Mouse (Mus musculus) urinary bladder, postnatal 4 days (tissue): ENCODE results near the gene Lamb3.
A peak's percentile ranks its signal among the peaks of the same experiment; 100 is the strongest.

Experiments used
- DNase-seq, 2 experiments: peaks; one replicate each; pipeline ENCODE4 v3.0.0; 2021 to 2022; ENCODE audit warnings: low spot score in 2 of 2

Lamb3 gene

DNA sequence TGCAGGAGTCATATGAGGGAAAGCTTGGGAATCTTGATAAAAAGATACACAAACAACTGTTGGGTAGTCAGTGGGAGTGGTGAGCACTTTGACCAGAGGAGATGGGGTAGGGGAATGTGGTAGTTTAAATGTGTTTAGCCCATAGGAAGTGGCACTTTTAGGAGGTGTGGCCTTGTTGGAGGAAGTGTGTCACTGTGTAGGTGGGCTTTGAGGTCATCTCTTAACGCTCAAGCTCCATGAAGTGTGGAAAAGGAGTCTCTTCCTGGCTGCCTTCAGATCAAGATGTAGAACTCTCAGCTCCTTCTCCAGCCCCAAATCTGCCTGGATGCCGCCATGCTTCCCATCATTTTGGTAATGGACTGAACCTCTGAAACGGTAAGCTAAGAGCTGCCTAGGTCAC lies at the start of gene Lamb3:
Gene Lamb3, plus strand, starts transcription at position 197 of the 400 bp plus-strand sequence.
- no peak for DNase-seq

DNA sequence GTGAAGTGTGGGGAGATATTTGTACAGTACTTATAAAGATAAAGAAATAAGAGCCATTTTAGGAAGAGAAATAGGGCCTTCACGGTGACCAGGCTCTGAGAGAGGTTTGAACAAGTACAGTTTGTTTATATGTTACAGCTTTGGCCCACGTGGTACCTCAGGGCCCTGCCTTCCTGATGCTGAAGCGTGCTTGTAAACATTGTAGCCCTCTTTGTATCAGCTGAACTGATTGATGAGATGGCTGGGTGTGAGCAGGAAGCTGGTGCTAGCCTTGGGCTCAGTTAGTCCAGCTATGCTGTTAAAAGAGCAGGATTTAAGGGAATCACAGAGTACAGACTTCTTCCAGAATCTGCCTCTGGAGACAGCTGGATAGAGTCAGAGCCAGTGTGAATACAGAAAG lies 48.3 kb upstream of the Lamb3 start:
- DNase-seq: no peak

DNA sequence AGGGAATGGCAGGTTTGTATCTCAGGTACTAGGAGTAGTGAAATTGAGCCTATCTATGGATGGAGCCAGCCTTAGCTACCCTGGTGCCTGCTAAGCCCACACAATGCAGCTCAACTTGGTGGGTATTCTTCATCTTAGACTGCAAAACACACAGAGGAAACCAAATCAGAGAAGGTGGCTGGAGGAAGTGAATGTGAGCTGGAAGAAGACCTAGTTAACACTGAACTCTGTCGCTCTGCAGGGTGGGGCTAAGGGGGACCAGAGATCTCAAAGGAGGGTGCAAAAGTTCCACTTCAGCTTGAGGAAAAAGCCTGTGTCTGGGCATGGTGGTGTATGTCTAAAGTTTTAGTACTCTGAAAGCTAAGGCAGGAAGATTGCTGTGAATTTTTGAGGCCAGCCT lies 47.9 kb upstream of the Lamb3 start:
- DNase-seq: no peak

DNA sequence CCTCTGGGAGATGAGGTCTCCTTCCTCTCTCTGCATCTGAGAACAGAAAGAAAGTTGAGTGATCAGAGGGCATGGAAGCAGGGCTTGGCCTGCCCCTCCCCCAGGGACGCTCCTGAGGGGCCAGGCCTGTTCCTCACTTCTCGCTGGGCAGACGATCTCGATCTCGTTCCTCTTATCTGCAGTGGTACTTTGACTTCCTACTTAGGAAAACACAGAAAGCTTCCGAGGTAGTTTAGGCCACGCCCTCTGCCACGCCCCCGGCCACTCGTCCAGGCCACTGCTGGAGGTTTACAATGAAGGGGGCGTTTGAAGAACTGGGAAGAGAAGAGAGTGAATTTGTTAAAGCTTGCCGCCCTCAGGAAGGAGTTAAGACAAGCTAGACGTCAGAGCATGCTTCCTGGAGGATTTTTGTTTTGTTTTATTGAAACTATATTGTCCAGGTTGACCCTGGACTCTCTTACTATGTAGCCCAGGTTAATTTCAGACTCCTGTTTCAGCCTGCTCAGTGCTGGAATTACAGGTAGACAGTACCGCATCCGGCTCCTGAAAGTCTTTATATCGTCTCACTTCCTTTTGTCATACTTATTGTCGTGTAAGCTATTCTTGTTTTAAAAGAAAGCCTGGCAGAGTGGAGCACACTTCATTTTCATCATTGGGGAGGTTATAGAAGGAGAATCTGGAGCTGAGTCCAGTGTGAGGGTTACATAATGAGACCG lies 47.0 kb upstream of the Lamb3 start:
- peak in 1 of 2 experiments; percentile 44 for DNase-seq

DNA sequence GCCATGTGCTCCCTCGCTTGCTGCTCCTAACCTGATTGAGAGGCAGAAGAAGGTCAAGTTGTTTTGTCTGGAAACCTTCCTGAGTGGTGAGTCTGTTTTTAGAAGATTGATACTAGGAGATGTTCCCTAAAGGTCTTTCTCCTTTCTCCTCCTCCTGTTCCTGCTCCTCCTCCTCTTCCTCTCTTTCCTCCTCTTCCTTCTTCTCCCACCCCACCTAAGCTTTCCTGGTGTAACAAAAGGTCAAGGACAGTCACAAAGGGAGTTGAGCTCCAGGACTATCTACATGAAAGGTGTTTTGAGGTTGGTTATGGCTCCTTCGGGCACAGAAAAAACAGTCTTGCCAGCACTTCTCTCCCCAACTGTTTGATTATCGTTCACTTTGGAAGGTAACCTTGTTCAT lies 39.8 kb upstream of the Lamb3 start, which contains the start of gene A130010J15Rik:
Gene A130010J15Rik, plus strand, starts transcription at position 301 of the 400 bp plus-strand sequence.
- DNase-seq: no peak

- no peak for DNase-seq
Observed at GRCm38 (mm10) chr1:193169228-193169627, 38.3 kb upstream of the Lamb3 start.

DNA sequence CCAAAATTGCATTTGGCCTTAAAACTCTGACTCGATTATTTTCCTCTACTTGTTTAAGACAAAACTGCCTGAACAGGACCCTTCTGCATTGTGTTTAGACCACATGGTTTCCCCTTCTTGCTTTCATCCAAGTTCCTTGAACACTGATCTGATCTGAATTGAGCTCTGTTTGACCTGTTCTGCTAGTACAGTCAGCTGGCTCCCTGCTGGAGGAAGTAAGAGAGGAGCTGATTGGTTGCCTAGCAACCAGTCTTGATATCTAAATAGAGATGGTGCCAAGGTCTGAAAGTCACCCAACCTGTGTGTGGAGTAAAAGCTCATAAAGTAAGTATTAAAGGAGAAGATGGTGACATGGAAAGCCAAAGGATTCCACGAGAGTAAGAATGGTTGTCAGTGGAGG lies 37.6 kb upstream of the Lamb3 start:
- no peak for DNase-seq

GRCm38 (mm10) chr1:193172991-193173809 lies 34.3 kb upstream of the Lamb3 start:
- peak; percentile 92 for DNase-seq

DNA sequence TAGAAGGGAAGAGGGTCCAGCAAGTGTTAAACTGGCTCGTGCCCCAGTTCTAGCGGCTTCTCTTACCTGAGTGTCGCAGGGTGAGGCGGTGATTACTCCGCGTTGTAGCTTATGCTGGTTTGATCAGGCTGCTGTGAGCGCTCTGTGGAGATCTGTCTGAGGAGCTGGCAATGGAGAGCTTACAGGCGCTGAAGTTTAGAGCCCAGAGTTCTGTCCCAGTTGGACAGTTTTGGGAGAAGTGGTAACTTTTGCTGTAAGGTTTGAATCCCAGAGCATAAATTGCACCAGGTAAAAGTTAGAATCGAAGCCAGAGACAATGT lies 33.7 kb upstream of the Lamb3 start:
- no peak for DNase-seq

- DNase-seq: no peak
Observed at GRCm38 (mm10) chr1:193174143-193174733, 33.3 kb upstream of the Lamb3 start.

DNA sequence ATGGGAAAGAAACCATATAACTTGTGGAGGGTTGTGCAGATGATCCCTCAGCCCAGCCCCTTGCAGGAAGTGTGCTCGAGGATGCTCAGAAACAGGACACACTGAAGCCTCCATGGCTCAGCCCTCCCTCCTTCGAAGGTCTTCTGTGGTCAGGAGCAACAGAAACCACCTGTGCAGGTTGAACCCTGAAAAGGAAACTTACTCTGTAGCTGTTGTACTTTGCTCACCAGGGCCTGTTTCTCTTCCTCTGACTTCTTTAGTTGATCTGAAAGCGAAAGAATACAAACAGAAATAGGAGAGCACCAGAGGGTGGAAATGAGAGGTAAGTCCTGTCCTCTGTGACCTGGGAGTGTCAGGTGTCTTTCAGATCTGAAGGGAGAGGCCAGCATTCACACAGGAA lies 26.4 kb upstream of the Lamb3 start:
- no peak for DNase-seq

GRCm38 (mm10) chr1:193188257-193188656 lies 19.2 kb upstream of the Lamb3 start:
- no peak for DNase-seq

- DNase-seq: peak in 1 of 2 experiments; percentile 60
Observed at GRCm38 (mm10) chr1:193189151-193189621, 18.3 kb upstream of the Lamb3 start.

GRCm38 (mm10) chr1:193189771-193190170 lies 17.7 kb upstream of the Lamb3 start:
- DNase-seq: no peak

DNA sequence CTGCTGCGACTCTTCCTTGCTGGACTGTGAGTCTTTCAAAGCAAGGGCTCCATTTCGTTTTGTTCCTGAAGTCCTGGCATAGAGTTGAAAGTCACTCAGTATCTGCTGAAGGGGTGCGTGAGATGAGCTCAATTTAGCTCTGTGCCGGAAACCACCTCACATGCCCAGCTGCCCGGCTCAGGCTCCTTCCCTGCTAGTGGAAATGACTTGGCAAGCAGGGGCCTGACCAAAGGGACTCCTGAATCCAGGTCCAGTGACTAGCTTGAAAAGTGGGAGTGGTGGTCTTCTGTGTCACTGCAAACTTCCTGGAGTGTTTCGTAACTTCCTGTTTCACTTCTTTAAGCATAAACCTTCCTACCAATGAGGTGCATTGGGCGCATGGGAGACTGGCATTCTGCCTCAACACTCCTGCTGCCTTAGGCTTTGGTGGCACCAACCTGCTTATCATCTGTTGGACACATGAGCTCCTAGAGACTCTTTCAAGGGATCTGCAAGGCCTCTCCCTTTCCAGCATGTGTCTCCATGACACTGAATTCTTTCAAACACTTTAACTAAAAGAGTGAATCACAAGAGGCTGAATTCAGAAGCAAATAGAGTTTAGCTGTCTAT lies 15.7 kb upstream of the Lamb3 start:
- no peak for DNase-seq

GRCm38 (mm10) chr1:193194416-193195140 lies 12.9 kb upstream of the Lamb3 start:
- DNase-seq: no peak

- no peak for DNase-seq
Observed at GRCm38 (mm10) chr1:193195169-193195810, 12.2 kb upstream of the Lamb3 start.

GRCm38 (mm10) chr1:193197494-193198205 lies 9.8 kb upstream of the Lamb3 start:
- no peak for DNase-seq

- DNase-seq: no peak
Observed at GRCm38 (mm10) chr1:193198312-193198711, 9.2 kb upstream of the Lamb3 start.

GRCm38 (mm10) chr1:193200640-193201382 lies 6.7 kb upstream of the Lamb3 start:
- DNase-seq: no peak
